Mouse (Mus musculus): Measurements from ENCODE around the gene Lrrc8c. TPM values are rescaled to one million over a fixed set of nuclear protein-coding genes. Genes with fewer than 3 reads are reported as not detected.

The Lrrc8c gene
- polyA plus RNA-seq (2012; rRNA removed): 8.7 and 9.6 TPM in 2 replicates

GRCm38 (mm10) chr5:105519096-105519975 is at the start of gene Lrrc8c:
Gene Lrrc8c (plus strand): TSS chr5:105519388.

Other genes starting within 250 kb of the Lrrc8c start
- 0.55 and 0.70 TPM in 2 replicates for gene Gm43302, start 225.7 kb upstream of the Lrrc8c start, polyA plus RNA-seq (2012; rRNA removed)
- 1.2 and 2.5 TPM in 2 replicates for gene Gbp6, start 225.7 kb upstream of the Lrrc8c start, polyA plus RNA-seq (2012; rRNA removed)
- 34.8 and 35.8 TPM in 2 replicates for gene Lrrc8b, start 103.6 kb upstream of the Lrrc8c start, polyA plus RNA-seq (2012; rRNA removed)
- gene Lrrc8d, start 180.6 kb downstream of the Lrrc8c start, polyA plus RNA-seq (2012; rRNA removed): 11.9 and 15.1 TPM in 2 replicates

All from central nervous system, embryonic 18 days (tissue).